ENCODE assay signal across 19 mouse cellular contexts in the genomic region with DNA sequence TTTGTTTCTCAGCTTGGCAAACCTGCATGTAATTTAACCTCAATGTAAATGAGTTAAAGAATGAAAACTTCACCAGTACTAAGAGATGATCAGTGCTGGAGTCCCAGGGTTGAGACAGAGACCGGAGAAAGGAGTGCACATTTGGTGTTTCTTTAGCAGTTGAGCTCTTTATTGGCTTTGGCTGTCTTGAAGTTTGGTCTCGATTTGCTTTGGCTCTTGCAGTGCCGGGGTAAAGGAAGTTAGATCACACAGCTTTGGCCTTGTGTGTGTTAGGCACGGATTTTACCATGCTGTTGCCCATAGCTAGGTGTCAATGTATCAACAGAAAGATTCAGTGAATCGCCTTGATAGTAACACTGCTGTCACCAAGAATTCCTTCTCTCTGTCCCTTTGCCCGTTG. TPM values are rescaled to one million over a fixed set of nuclear protein-coding genes. Genes with fewer than 3 reads are reported as not detected.
A peak's percentile ranks its signal among the peaks of the same experiment; 100 is the strongest.
DNase-seq lines count a peak whose midpoint lies in the region; ATAC-seq and TF ChIP-seq lines count a peak whose summit lies in the region.
"Had no signal": no experiment of that assay in that cellular context is flagged by ENCODE, and none has a peak within 500 bp of the region (broad histone marks: within the 10 kb centered on the region; RNA-seq: fewer than 3 reads in every experiment).

No protein-coding gene starts in this region.

- 91% methylated on average over 6 of the region's 6 CpGs for WGBS in midbrain, embryonic 11.5 days
- WGBS in midbrain, postnatal 0 days: 93% methylated on average over 6 of the region's 6 CpGs

- no peaks in the 10 kb centered on the region for H3K9me3 ChIP-seq in midbrain, embryonic 11.5 days (ENCODE audit: control insufficient read depth, low read length)
- H3K9me3 ChIP-seq in midbrain, postnatal 0 days (ENCODE audit: low read length): no peaks in the 10 kb centered on the region
- H3K9me3 ChIP-seq: embryonic facial prominence, embryonic 10.5 days; embryonic facial prominence, embryonic 12.5 days; forebrain, embryonic 13.5 days; forebrain, embryonic 15.5 days had no signal

- no peaks in the 10 kb centered on the region for H3K27me3 ChIP-seq in midbrain, embryonic 11.5 days (ENCODE audit: control insufficient read depth, insufficient read depth, low read length)
- H3K27me3 ChIP-seq in midbrain, postnatal 0 days (ENCODE audit: insufficient read depth, low read length): no peaks in the 10 kb centered on the region
- H3K27me3 ChIP-seq: embryonic facial prominence, embryonic 12.5 days; forebrain, embryonic 13.5 days; forebrain, embryonic 15.5 days had no signal

- H3K36me3 ChIP-seq in midbrain, embryonic 11.5 days (ENCODE audit: control insufficient read depth, insufficient read depth, low read length): no peaks in the 10 kb centered on the region; the same call in 1 of the 2 replicates
- peaks cover 10% of the 10 kb centered on the region for H3K36me3 ChIP-seq in midbrain, postnatal 0 days (ENCODE audit: insufficient read depth, low read length)

- H3K27ac ChIP-seq in midbrain, embryonic 11.5 days (ENCODE audit: low read depth, low read length): no peak overlapping the region
- no peak overlapping the region for H3K27ac ChIP-seq in midbrain, postnatal 0 days (ENCODE audit: low read depth, low read length)
- H3K27ac ChIP-seq: embryonic facial prominence, embryonic 10.5 days; embryonic facial prominence, embryonic 12.5 days; forebrain, embryonic 13.5 days; forebrain, embryonic 15.5 days had no signal

- no peak for TF ChIP-seq CTCF in midbrain, postnatal 0 days (IDR thresholded peaks at IDR 0.05)

- no peak for ATAC-seq in midbrain, embryonic 11.5 days (ENCODE audit: low FRiP score)
- ATAC-seq in midbrain, postnatal 0 days (ENCODE audit: low FRiP score): no peak
- ATAC-seq: activated CD4-positive, CD25-positive, alpha-beta regulatory T cell, adult 4 months; forebrain, embryonic 13.5 days; forebrain, embryonic 15.5 days; forebrain, postnatal 0 days had no signal

- H3K4me1 ChIP-seq in midbrain, embryonic 11.5 days (ENCODE audit: control insufficient read depth, insufficient read depth, low read length): no peaks in the 10 kb centered on the region
- H3K4me1 ChIP-seq in midbrain, postnatal 0 days (ENCODE audit: insufficient read depth, low read length): no peaks in the 10 kb centered on the region
- H3K4me1 ChIP-seq: embryonic facial prominence, embryonic 10.5 days; embryonic facial prominence, embryonic 12.5 days; forebrain, embryonic 13.5 days; forebrain, embryonic 15.5 days had no signal

- no peak overlapping the region for H3K9ac ChIP-seq in midbrain, embryonic 11.5 days (ENCODE audit: low read length)
- no peak overlapping the region for H3K9ac ChIP-seq in midbrain, postnatal 0 days (replicated peaks; ENCODE audit: low read length, poor library complexity, severe bottlenecking)
- H3K9ac ChIP-seq: embryonic facial prominence, embryonic 12.5 days; forebrain, embryonic 13.5 days; forebrain, embryonic 15.5 days; forebrain, postnatal 0 days had no signal

- no peak overlapping the region for H3K4me2 ChIP-seq in midbrain, embryonic 11.5 days
- no peak overlapping the region for H3K4me2 ChIP-seq in midbrain, postnatal 0 days (ENCODE audit: low read depth, low read length, poor library complexity, severe bottlenecking)
- H3K4me2 ChIP-seq: embryonic facial prominence, embryonic 12.5 days; forebrain, embryonic 13.5 days; forebrain, embryonic 15.5 days had no signal

- DNase-seq in midbrain, embryonic 11.5 days (ENCODE audit: low spot score, missing footprints): peak; percentile 17
- no peak for DNase-seq in midbrain, postnatal 0 days (ENCODE audit: low spot score)
- peak; percentile 25 for DNase-seq in T-cell, adult 2 months (ENCODE audit: low spot score)
- peak; percentile 54 for DNase-seq in naive thymus-derived CD4-positive, alpha-beta T cell, adult 2 months (ENCODE audit: low read depth)
- DNase-seq in ovary, postnatal 36 days (ENCODE audit: low spot score): no peak
- DNase-seq: adrenal gland, adult 8-10 months; adrenal gland, postnatal 14 days; adrenal gland, postnatal 36 days; cerebellum, adult 11-12 months; cerebellum, adult 2 months; cerebellum, adult 9-10 months; cerebellum, postnatal 10 days; cerebellum, postnatal 25 days; forebrain, postnatal 0 days had no signal

- no peak overlapping the region for H3K4me3 ChIP-seq in midbrain, embryonic 11.5 days (ENCODE audit: low read depth, low read length)
- no peak overlapping the region for H3K4me3 ChIP-seq in midbrain, postnatal 0 days (ENCODE audit: low read depth, low read length)
- H3K4me3 ChIP-seq: embryonic facial prominence, embryonic 10.5 days; embryonic facial prominence, embryonic 12.5 days; forebrain, embryonic 13.5 days; forebrain, embryonic 15.5 days had no signal

RNA-seq across cellular contexts. Expression of gene Dph5, which starts 44.1 kb away (rescaled TPM):
- 25.2 and 28.4 TPM in 2 replicates for polyA plus RNA-seq in midbrain, embryonic 11.5 days (2014; fragmentation: Nextera tagmentation; extraction: Ambion mirVana)
- total RNA-seq in midbrain, postnatal 0 days (2014; rRNA removed): 9.3 and 14.5 TPM in 2 replicates
- 18.3 and 19.7 TPM in 2 replicates for polyA plus RNA-seq in midbrain, postnatal 0 days (2015; fragmentation: Nextera tagmentation; extraction: Ambion mirVana)

Comparison
In these comparisons a context has a peak if more than half of its experiments do, and no peak if none do; other contexts are left out.
1. DNase-seq: peak in midbrain, embryonic 11.5 days (single experiment), T-cell, adult 2 months (single experiment) and naive thymus-derived CD4-positive, alpha-beta T cell, adult 2 months (single experiment); none in midbrain, postnatal 0 days (single experiment) and ovary, postnatal 36 days (single experiment).